Mouse (Mus musculus): ENCODE results near the gene Cyb5r3.

Gene Cyb5r3

DNA sequence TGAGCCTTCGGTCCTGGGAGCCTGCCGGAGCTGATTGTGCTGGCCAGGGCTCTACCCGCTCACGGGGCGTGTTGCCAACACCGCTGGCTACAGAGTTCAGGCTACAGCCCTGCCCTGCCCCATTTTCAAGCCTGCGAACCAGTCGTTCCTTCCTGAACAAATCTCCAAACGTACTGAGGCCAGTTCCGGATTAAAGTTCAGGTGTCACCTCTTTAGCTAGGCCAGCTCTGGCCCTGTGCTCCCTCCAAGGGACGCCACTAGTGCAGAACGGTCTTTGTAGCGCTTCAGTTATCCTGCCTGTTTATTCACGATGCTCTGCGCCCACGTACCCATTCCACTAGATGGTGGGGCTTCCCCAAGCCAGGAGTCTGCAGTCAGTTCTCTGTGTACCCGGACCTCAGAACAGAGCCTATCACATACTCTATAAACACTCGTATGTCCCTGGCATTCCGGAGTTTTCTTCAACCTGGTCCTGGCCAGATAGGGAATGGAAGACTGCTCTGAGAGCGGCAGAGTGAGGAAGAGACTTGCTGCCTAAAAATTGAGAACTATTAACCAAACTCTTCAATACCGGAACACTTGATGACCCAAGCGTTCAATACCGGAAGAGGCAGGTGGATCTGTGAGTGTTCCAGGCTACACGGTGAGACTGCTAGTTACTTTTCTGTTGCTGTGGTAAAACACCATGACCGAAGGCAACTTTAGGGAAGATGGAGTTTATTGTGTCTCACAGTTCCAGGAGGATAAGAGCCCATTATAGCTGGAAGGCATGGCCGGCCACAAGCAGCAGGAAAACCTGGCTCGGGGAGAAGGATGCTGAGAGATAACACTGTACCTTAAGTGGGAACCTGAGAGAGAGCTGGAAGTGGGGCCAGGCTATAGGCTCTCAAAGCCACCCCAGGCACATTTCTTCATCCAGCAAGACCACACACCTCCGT lies at the start of gene Cyb5r3:
Gene Cyb5r3, minus strand, starts transcription at position 101 of the 938 bp plus-strand sequence.
- in situ Hi-C loops (cut with MboI; ENCODE audit: unreplicated experiment in 2 of 2), result loop anchor here (5.0 kb wide), 2 partner anchors 50 kb away; partner anchors contain the start of gene Rrp7a (in 1 of the 2)

DNA sequence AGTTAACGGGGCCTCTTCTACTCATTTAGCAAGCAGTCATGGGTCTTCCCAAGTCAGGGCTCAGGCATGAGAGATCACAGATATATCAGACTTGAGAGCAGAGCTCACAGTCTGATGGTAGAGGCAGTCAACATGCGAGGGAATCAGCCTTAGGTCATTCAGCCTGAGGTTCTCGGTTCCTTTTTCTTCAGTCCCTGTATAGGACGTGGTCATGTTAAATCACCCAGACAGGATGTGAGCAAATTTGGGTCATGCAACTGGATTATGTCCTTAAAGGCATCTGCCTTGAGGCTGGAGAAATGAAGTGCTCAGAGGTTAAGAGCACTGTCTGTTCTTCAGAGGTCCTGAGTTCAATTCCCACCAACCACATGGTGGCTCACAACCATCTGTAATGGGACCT lies 49.3 kb upstream of the Cyb5r3 start:
- in situ Hi-C loops (cut with MboI; ENCODE audit: unreplicated experiment in 2 of 2), result loop anchor here (5.0 to 25.0 kb wide), 4 partner anchors 49 to 1416 kb away; partner anchors contain the start of genes Cyb5r3 (in 1 of the 2) and Efcab6 (in 1 of the 2)

DNA sequence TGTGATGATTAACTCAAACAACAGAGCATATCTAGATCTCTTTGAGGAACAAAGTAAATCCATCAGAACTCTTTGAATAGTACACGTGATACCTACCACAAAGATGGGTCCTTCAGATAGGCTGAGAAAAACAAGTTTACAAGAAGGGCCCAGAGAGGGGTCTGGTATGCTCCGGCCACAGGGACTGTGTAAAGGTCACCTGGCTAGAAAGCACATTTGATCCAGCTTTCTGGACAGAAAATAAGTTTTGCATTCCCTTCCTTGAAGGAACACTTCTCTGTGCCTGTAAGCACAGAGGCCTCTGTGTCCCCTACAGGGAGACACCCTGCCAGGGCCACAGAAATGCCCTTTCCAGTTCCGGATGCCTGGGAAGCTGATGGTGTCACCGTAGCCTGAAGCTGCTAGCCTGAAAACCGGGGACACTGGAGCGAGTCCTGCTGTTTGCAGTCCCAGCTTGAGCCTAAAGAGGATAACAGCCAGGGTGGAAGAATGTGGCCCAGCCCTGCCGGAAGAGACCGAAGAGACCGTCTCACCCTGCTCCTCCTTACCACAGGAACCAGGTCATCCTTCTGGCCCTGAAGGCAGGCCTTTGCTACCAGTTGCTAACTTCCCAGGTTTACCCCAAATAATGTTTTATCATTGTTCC lies 48.1 kb upstream of the Cyb5r3 start:
- in situ Hi-C loops (cut with MboI; ENCODE audit: unreplicated experiment in 2 of 2), result loop anchor here (5.0 to 25.0 kb wide), 4 partner anchors 48 to 1417 kb away; partner anchors contain the start of genes Cyb5r3 (in 1 of the 2) and Efcab6 (in 1 of the 2)

DNA sequence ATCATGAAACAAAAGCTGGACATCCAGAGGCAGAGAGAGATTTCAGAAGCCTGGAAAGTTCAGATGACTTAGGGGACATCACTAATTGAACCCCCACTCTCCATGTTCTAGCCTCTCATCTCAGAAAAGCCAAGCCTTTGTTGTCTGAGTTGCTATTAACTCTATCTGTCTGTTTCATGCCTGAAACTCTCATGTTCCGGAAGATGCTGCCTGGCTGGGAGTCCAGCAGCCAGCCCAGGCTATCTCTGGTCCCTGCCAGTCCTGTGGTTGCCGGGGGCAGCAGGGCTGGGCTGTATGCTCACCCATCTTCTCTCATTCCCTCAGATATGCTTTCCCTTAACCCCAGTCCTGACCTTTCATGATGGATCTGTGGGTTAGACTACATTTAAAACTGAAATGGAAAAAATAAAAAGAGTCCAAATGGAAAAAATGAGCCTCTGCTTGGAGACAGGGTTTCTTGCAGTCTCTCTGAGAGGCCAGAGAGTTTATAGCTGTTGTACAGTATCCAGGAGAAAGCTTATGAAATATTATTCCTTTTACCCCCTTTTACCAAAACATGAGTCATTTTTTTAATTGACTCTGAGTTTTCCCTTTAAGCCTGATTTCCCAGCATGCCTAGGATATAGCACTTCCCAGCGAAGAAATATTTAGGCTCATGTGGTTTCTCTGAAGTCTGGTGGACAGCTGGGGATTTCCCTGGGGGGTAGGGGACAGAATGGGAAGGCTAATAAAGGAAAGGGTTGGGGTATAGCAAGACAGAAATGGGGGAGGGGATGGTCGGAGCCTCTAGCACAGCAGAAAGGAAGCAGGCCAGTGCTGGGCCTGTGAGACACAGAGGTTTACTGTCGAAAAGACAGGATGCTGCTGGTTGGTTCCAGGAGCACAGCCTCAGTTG lies 43.2 kb upstream of the Cyb5r3 start:
- in situ Hi-C loops (cut with MboI; ENCODE audit: unreplicated experiment in 2 of 2), result loop anchor here (5.0 to 25.0 kb wide), 9 partner anchors 109 to 1422 kb away; partner anchors contain the start of genes Efcab6 (in 1 of the 2) and Ttll1 (in 1 of the 2)

DNA sequence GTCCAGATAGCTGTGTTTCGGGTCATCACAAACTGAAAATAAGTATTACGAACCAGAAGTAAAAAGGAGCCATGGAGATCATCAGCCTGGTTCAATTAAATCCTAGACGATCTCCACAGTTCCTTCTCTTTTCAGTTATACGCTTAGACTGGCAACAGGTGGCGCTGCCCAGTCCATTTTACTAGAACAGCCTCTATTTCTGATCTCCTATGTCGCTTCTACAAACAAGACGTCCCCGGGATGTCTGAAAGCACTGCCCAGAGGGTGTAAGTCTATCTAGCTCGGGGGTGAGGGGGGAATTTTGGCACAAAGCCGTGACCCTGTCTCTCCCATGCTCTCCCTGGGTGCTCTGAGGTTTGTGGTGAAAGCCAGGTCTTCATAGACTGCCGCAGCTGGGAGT lies 37.8 kb upstream of the Cyb5r3 start:
- in situ Hi-C loops (cut with MboI; ENCODE audit: unreplicated experiment in 2 of 2), result loop anchor here (10.0 to 25.0 kb wide), 8 partner anchors 115 to 1427 kb away; partner anchors contain the start of genes Efcab6 (in 1 of the 2) and Ttll1 (in 1 of the 2)

DNA sequence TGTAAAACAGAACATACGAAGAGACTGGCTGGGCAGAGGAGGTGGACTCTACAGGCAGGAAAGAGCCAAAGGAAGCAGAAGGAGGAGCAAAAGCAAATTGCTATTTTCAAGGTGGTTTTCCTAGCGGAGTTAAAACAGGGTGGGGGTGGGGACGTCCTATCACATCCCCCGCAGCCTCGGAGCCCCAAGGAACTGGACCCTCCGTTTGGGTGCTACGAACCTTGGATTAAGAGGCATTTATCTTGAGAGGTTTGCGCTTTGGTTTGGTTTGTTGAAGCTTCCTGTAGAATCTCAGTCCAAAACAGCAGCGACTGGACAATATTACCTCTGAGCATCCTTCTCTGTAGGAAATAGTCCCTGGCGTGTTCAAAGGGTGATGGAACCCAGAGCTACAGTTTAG lies 37.3 kb upstream of the Cyb5r3 start:
- in situ Hi-C loops (cut with MboI; ENCODE audit: unreplicated experiment in 2 of 2), result loop anchor here (5.0 to 25.0 kb wide), 15 partner anchors 103 to 1428 kb away; partner anchors contain the start of genes Ttll1 (in 2 of the 2), Efcab6 (in 1 of the 2) and Serhl (in 1 of the 2)

DNA sequence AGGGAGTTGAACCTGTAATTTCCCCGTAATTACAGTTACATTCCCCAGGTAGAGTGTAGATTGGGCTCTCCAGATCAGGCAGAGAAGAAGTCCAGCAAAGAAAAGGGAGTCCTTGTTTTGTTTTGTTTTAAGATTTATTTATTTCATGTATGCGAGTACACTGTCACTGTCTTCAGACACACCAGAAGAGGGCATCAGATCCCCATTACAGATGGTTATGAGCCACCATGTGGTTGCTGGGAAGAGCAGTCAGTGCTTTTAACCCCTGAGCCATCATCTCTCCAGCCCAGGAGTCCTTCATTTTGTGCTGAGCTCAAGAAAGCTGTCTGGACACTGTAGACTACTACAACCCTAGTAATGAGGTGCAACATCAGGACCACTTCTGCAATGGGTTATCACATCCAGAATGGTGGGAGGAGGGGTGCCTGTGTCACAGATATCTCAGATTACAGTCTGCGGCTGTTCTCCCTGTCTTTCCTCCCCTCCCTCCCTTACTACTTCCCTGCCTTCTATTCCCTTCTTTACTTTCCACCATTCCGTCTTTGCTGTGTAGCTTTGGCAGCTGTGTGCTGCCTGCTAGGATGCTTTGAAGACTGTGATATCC lies 36.8 kb upstream of the Cyb5r3 start:
- in situ Hi-C loops (cut with MboI; ENCODE audit: unreplicated experiment in 2 of 2), result loop anchor here (5.0 to 25.0 kb wide), 11 partner anchors 103 to 1428 kb away; partner anchors contain the start of genes Efcab6 (in 1 of the 2), Serhl (in 1 of the 2) and Ttll1 (in 1 of the 2)

DNA sequence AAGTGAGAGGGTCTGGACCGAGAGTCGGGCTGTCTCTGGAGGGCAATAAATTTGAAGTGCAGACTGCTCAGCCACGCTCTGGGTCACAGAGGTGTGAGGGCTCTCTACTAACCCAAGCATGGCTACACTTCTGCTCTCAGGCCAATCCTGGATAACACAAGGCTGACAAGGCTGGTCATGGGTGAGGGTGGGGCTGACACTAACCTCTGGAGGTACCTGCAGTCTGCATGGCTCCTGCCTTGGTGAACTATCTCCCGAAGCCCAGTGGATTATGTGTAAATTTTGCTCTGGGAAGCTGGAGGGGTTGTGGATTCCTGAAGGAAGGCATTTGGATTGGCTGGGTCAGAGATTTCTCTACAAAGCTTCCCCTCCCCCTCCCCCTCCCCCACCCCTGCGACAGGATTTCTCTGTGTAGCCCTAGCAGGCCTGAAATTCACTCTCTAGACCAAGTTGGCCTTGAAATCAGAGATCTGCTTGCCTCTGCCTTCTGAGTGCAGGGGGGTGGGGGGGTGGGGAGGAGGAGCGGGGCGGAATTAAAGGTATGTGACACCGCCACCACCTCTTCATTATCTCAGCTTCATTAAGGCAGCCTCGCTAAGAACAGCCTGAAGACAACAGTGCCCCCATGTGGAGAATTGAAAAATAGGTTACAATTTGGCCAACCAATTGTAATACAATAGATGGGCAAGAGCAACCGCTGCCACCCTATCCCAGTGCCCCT lies 32.5 kb upstream of the Cyb5r3 start:
- in situ Hi-C loops (cut with MboI; ENCODE audit: unreplicated experiment in 2 of 2), result loop anchor here (5.0 to 25.0 kb wide), 12 partner anchors 88 to 1432 kb away; partner anchors contain the start of genes Efcab6 (in 1 of the 2), Serhl (in 1 of the 2) and Ttll1 (in 1 of the 2)

DNA sequence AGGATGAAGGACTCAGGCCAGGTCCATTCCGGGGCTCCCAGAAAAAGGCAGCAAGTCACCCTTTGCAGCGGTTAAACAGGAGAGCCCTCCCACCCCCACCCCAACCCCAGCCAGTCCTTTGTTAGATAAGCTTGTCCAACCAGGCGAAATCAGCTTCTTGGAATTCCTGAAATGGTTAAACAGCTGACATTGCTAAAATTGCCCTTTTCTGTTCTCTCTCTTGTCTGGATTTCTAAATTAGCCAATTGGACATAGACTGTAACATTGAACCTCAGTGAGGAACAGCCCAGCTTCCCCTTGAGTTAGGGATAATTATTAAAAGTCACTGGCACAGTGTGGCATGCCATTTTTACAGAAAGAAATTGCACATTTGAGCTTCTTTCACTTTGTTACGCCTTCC lies 30.0 kb upstream of the Cyb5r3 start:
- in situ Hi-C loops (cut with MboI; ENCODE audit: unreplicated experiment in 2 of 2), result loop anchor here (5.0 to 25.0 kb wide), 9 partner anchors 85 to 1435 kb away; partner anchors contain the start of genes Efcab6 (in 1 of the 2), Serhl (in 1 of the 2) and Ttll1 (in 1 of the 2)

DNA sequence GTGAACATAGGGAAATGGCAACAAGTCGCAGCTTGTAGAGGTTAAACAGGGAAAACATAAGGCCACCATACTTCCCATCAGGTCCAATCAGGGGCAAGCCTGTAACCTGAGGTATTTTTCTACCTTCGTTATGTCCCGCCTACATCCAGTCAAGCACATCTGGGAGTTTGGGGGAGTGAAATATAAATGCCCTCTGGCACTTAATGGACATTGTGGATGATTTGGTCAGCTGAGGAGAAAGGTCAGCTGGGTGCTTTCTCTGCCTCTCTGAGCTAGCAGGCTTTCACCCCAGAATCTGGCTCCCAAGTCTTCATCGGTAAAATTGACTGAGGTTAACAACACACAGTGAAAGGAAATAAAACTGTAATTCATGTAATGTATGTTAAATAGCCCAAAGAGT lies 21.0 kb upstream of the Cyb5r3 start:
- in situ Hi-C loops (cut with MboI; ENCODE audit: unreplicated experiment in 2 of 2), result no loop called here

DNA sequence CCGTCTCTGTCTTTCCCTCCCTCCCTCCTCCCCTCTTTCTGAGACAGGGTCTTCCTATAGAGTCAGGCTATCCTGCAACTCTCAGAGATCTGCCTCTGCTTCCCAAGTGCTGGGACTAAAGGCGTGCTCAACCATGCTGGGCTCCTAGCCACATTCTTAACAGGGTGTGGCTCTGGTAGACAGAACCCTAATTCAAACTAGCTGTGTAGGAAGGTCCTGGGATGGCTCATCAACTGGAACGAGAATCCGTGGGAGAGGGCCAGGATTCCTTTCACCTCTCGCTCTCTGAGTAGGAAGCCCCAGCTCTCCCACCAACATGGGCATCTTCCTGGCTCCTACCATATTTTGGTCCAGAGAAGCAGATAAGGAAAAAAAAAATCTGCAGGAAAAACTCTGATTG lies 10.0 kb upstream of the Cyb5r3 start:
- in situ Hi-C loops (cut with MboI; ENCODE audit: unreplicated experiment in 2 of 2), result no loop called here

DNA sequence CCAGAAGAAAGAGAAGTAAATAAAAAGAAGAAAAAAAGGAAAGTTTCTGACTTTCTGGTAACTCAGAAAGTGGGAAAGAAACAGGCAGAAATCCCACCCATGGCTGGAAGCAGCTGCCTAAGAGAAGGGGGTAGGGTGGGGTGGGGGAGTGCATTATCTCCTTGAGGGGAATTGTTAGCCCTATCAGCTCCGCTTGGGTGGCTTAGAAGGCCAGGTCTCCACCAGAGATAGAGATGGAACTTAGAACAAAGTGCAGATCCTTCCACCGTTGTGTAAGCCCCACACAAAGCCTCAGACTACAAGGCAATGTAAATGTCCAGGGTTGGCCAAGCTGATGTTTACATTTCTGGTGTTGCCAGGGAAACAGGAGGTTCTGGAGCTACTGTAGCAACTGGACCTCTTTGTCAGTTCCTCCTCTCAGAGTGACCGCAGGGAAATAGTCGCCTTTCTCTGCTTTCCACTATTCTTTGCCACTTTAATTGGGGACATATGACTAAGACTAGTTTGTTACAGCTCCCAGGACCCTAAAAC lies 9.5 kb upstream of the Cyb5r3 start:
- in situ Hi-C loops (cut with MboI; ENCODE audit: unreplicated experiment in 2 of 2), result no loop called here

DNA sequence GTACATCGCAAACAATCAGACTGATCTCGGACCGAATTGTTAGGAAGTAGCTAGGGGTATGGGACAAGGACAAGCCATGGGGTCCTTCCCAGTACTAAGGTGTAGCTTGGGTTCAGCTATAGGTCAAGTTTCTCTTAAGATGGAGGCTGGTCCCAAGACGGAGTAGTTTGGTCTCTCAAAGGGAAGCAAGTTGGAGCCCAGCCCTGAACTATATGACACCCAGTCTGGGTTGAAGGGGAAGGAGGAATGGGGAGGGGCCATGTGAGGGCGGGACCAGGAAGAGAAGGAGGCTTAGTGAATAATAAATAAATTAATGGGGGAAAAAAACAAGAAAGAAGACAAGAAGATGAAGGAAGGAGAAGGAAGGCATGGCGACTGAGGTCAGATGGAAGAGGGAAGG lies 7.6 kb upstream of the Cyb5r3 start:
- in situ Hi-C loops (cut with MboI; ENCODE audit: unreplicated experiment in 2 of 2), result no loop called here

DNA sequence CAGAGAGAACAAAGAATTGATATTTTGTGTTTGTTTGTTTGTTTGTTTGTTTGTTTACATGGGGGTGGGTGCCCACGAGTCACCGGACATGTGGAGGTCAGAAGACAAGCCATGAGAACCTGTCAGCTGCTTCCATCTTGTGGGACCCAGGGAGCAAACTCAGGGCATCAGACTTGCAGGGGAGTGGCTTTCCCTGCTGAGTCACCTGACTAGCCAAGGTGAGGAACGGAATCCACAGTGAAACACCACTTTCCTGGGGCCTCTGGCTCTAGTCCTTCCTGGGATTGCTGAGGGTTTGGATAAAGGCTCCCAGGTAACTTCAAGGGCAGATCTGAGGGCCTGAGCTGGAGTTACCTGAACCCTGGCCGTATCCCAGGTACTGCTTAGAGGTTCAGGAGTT lies 4.3 kb upstream of the Cyb5r3 start:
- in situ Hi-C loops (cut with MboI; ENCODE audit: unreplicated experiment in 2 of 2), result no loop called here

DNA sequence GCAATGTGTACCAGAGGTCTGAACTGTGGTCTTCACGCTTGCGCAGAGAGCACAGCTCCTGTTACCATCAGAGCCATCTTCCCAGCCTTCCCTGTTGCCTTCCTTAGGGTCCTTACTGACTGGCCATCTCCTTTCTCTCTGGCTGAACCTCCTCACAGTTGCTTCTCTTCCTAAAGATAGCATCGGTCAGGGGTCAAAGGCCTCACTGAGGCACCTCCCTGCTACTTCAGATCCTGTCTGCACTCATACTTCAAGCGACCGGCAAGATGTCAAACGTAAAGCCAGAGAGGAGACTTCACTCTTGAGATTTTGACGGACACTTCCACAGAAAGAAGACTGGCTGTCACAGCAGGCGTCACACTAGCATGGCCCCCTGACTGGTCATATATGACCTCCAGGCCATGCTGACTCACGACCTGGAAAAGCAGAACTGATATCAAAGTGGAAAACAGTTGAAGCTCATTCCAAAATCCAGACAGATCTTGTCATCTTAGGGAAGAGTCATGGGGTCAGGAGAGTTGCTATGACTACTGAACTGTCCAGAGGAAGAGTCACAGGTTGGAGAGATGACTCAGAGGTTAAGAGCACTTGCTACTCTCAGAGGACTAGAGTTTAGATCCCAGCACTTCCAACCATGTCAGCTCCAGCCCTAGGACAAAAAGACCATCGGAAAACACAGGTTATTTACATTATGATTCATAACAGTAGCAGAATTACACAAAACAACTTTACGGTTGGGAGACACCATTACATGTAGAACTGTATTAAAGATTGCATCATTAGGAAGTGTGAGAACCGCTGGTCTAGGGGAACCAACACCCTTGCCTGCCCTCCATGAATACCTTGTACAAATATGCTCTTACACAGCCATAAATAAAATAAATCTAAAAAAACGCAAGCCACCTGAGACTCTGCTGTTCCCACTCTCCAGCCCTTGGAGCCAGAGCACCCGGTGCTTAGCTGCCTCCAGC lies 1.8 kb upstream of the Cyb5r3 start:
- in situ Hi-C loops (cut with MboI; ENCODE audit: unreplicated experiment in 2 of 2), result loop anchor here (5.0 kb wide), 2 partner anchors 48 to 52 kb away; partner anchors contain the start of gene Rrp7a (in 1 of the 2)

DNA sequence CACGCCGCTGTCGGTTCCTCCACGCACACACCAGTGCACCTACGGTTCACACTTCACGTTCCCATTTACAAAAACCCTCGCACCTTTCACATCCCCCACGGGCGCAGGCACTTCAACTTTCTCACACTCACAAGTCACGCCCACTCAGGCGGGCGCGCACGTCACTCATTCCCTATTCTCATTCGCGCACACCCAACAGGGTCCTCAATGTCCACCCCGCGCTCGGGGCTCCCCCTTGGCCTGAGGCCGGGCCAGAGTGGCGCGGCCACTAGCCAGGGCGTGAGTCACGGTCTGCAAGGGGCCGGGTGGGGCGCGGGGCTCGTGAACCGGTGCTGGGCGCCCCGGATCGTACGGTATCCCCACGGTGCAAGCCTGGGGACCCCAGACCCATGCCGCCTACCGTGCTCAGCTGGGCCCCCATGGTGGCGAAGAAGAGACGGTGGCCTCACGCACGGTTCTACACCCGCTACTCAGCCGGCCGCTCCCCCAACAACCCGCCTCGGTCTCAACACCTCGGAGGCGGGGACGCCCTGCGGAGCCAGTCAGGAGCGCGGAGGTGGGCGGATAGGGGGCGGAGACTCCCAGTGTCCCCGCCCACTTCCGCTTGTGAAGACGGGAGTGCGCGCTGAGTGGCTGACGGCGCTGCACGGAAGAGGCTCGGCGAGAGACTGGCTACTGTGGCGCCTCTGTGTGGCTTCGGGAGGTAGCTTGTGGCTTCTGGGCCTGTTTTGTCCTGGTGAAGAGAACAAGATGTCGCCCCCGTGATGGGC lies 495 bp downstream of the Cyb5r3 start:
- in situ Hi-C loops (cut with MboI; ENCODE audit: unreplicated experiment in 2 of 2), result loop anchor here (5.0 kb wide), 2 partner anchors 50 kb away; partner anchors contain the start of gene Rrp7a (in 1 of the 2)

Measured in v-Abl transformed pro-B cells (cell line).